Mouse (Mus musculus): ENCODE measurements at regions not wholly inside any gene's neighbourhood (a gene's known extent, or its start where the extent isn't known, plus 50 kb on each side); places are given as distances from the start of the nearest gene placed in this dataset.

- TF ChIP-seq POLR2A (IDR thresholded peaks at IDR 0.05; ENCODE audit: insufficient read depth, low read length) (no peak), CTCF (IDR thresholded peaks at IDR 0.05; ENCODE audit: low read depth, low read length) (no peak)
Observed at GRCm38 (mm10) chr16:31510097-31510496, 88.0 kb downstream of the Bdh1 start.

Data from ES-Bruce4 (cell line).